Mouse (Mus musculus) megakaryocyte, adult 5-6 weeks (primary cell): ENCODE measurements around the gene Kbtbd12. TPM values are rescaled to one million over a fixed set of nuclear protein-coding genes. Genes with fewer than 3 reads are reported as not detected.

Experiments
- ATAC-seq: 2 replicates; pipeline ENCODE4 v1.8.0; 2016; ENCODE audit warnings: mild to moderate bottlenecking, inconsistent platforms; ENCODE audit not compliant: poor library complexity, severe bottlenecking
- total RNA-seq, 2 experiments: library from RNA; stranded (forward) in 1 of 2; stranded (reverse) in 1 of 2; fragments of 153-499, 151-499 nt in 1 of 2; fragments of 221-1000, 200-1000 nt in 1 of 2; gene quantifications; 2 replicates each; pipeline versions ENCODE4 v1.2.3 to v1.2.4; 2015 to 2017

Gene Kbtbd12
- total RNA-seq, 2 experiments from 2014 or later = 0.73 TPM; not detected in 1

DNA sequence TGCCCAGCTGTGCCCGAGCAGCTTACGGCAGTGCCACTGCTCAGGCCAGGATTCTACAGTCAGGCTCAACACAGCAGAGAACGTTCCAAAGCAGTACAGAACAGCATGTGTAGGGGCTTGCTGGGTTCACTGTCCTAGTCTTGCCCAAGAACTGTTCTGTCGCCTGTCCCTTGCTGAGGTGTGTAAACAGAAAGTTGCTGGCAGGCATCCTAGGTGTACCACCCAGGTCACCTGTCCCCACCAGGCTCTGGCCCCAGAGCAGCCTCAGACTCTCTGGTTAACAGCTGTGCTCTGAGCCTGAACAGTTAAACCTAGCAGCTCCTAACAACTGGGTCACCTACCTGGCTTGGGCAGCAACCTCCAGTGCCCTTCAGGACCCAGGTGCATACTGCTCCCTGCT is 134.7 kb downstream of the Kbtbd12 start:
- ATAC-seq = no peak

DNA sequence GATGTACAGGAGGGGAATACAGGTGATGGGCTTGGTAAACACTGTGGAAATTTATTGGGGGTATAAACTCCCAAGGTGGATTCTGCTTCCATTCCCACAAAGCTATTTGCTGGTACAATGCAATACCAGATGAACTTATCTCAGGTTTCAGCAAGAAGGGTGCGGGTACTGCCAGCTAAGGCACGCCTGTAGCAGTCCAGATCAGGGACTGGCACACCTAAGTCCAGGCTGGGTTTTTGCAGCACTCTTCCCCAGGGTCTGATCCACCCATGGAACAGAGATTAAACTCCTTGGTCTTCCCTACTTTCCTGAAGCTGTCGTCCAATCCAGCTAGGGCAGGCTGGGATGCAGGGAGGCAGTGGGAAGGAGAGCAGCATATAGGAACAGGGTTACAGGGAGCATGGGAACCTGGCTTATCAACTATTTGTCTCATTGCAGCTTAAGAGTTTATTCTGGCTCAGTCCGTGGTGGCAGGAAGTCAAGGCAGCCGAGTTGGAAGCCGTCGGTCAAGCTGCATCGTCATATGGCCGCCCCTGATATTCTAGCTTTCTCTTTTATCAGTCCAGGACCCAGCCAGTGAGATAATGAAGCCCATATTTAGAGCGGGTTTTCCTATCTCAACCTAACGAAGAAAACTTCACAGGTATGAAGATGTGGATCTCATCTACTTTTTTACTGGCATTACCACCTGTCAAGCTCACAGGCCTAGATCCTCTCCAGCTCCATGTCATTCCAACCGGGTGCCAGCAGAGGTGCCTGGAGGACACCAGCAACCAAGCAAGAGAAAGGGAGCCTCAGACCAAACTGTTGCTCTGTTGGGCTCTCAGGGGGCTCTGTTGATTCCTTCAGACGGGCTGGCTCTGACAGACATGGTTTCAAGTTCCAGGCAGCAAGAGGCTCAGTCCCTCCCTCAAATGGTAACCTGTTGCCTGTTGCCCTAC is 135.4 kb downstream of the Kbtbd12 start:
- no peak for ATAC-seq

DNA sequence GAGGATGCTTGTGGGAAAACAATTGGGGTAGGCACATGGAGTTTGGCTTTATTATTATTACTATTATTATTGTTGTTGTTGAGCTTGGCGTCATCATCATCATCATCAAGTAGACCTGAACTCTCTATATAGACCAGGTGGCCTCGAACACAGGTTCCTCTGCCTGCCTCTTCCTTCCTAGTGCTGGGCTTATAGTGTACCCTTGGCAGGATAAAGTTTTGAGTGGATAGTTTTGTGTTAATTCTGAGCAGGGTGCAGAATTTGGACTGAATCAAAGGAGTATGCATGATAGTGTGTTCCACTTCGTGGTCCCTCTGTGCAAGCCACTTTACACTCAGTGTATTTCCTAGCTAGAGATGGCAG is 137.4 kb downstream of the Kbtbd12 start:
- no peak for ATAC-seq

DNA sequence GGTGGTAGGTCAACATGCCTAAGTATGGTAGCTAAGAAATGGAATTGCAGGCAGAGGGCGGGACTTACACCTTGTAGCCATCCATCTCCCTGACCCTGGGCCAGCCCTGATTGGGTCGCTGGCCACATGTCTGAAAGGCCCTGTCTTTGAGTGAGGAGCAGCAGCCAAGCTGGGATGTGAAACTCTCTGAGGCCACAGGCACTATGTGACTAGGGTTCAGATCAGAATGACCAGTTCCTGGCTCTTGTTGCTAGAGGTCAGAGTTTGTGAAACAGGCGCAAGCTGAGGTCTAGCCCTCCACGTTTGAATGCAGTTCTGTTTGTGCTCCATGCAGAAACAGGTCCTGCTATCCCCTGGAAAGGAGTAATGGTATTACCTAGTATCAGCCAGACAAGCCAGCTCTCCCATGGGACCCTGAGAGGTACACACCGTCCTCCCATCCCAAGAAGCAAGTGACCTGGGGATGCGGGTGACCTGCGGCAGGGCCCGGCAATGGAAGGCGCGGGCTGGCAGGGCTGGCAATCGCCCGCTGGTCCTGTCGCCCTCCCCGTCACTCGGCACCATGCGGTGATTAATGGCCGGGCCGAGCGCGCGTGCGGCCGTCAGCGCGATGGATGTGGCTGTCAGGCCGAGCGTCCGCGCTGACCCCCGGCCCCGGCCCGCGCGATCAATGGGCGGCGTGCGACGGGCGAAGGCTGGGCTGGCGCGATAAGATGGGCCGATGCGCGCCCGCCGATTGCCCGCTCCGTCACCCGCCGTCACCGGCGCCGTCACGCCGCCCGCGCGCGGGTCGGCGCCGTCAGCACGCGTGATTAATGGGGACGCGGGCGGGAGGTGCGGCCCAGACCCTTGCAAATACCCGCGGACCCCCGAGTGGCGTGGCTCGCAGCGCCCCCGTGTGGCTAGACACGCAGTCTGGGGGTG is 138.0 kb downstream of the Kbtbd12 start:
- ATAC-seq = peak; percentile 38

Other genes starting within 250 kb of the Kbtbd12 start
- 10.5 and 11.2 TPM in 2 replicates for gene Eefsec, start 191.4 kb downstream of the Kbtbd12 start, total RNA-seq (2015)
- 7.0 and 10.8 TPM in 2 replicates for gene Eefsec, start 191.4 kb downstream of the Kbtbd12 start, total RNA-seq (2017)
- 22.1 and 24.7 TPM in 2 replicates for gene Ruvbl1, start 172.5 kb downstream of the Kbtbd12 start, total RNA-seq (2015)
- 46.4 and 46.9 TPM in 2 replicates for gene Ruvbl1, start 172.5 kb downstream of the Kbtbd12 start, total RNA-seq (2017)
- gene Sec61a1, start 119.0 kb downstream of the Kbtbd12 start, total RNA-seq (2015) = 96.0 and 127 TPM in 2 replicates
- gene Sec61a1, start 119.0 kb downstream of the Kbtbd12 start, total RNA-seq (2017) = 93.5 and 115 TPM in 2 replicates
- gene Mgll, start 86.5 kb upstream of the Kbtbd12 start, total RNA-seq (2015) = 4.2 and 4.7 TPM in 2 replicates
- 3.0 and 3.7 TPM in 2 replicates for gene Mgll, start 86.5 kb upstream of the Kbtbd12 start, total RNA-seq (2017)
- 22.8 TPM in 2 replicates for gene Abtb1, start 204.0 kb upstream of the Kbtbd12 start, total RNA-seq (2015)
- gene Abtb1, start 204.0 kb upstream of the Kbtbd12 start, total RNA-seq (2017) = 104 TPM in 2 replicates
- not detected in 2 replicates for gene Podxl2, start 237.1 kb upstream of the Kbtbd12 start, total RNA-seq (2015)
- gene Podxl2, start 237.1 kb upstream of the Kbtbd12 start, total RNA-seq (2017) = 0.16 and 0.40 TPM in 2 replicates